Mouse (Mus musculus) limb, embryonic 10.5 days (tissue): ENCODE measurements at regions not wholly inside any gene's neighbourhood (a gene's known extent, or its start where the extent isn't known, plus 50 kb on each side); places are given as distances from the start of the nearest gene placed in this dataset.

ENCODE experiments used
- DNase-seq: peaks from one replicate; pipeline ENCODE4 v3.0.0-alpha.2; 2017; ENCODE audit warnings: low spot score
- H3K27ac ChIP-seq: fragments of 300-500 bp; sonication (generic); 2 replicates; pipeline ENCODE4 v1.5.1; 2016; ENCODE audit warnings: mild to moderate bottlenecking
- H3K27me3 ChIP-seq: fragments of 300-500 bp; sonication (generic); 2 replicates; pipeline ENCODE4 v1.6.1; 2016; ENCODE audit warnings: low read depth, mild to moderate bottlenecking; ENCODE audit not compliant: poor library complexity, severe bottlenecking
- H3K36me3 ChIP-seq: fragments of 300-500 bp; sonication (generic); 2 replicates; pipeline ENCODE4 v1.6.1; 2016; ENCODE audit warnings: mild to moderate bottlenecking, moderate library complexity
- H3K4me1 ChIP-seq: fragments of 300-500 bp; sonication (generic); 2 replicates; pipeline ENCODE4 v1.6.1; 2016
- H3K4me3 ChIP-seq: fragments of 300-500 bp; sonication (generic); 2 replicates; pipeline ENCODE4 v1.5.1; 2016; ENCODE audit warnings: mild to moderate bottlenecking, moderate library complexity
- H3K9me3 ChIP-seq: fragments of 300-500 bp; sonication (generic); replicated peaks from 2 replicates; pipeline ENCODE4 v1.6.1; 2016; ENCODE audit warnings: mild to moderate bottlenecking
- WGBS: fragments of 180-500 bp; shearing (Covaris S2); methylation state at CpG from one replicate; pipeline ENCODE4 v1.1.7; 2016; 5-methylcytosine and 5-hydroxymethylcytosine counted together

DNA sequence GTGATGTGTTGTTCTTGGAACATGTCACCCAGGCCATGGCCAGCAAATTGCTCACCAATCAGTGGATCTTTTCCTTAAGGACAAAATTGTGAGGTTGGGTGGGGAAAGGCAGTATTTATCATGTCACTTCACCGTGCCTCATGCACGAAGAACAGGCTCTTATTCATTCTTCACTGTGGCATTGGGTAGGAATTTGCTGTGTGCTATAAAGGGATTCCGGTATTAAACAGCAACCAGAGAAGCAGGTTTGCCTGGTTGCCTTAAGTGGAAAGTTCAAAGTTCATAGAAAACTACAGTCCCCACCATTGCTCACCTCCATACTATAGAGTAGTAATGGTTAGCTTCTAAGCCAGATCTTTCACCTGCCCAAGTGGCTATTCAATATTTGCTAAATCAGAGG, 270.8 kb downstream of the Pax3 start:
- Histone ChIP-seq H3K4me3 (no peak overlapping the region), H3K27me3 (no peaks in the 10 kb centered on the region), H3K9me3 (no peaks in the 10 kb centered on the region), H3K27ac (no peak overlapping the region), H3K36me3 (no peaks in the 10 kb centered on the region), H3K4me1 (peaks cover 3% of the 10 kb centered on the region; the same call in 1 of the 2 replicates)
- WGBS, result 86% methylated on average over 3 of the region's 3 CpGs
- no peak for DNase-seq

DNA sequence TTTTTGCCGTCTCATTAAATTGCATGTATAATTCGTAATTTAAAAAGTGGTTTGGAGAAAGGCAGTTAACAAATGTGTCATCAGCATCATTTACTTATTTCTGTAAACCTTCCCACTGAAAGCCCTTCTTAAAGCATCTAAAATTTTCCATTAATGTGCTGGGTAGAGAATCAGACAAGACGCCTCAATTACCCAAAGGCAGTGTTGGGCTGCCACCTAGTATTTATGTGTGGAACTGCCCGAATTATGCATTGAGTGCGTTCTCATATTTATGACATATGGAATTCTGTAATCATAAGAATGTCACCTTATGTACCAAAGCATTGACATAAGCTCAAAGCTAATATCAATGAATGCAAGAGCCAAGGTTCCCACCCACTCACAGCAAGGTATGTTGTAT, 300.7 kb downstream of the Pax3 start:
- Histone ChIP-seq H3K4me3 (no peak overlapping the region), H3K36me3 (no peaks in the 10 kb centered on the region), H3K27ac (no peak overlapping the region), H3K9me3 (no peaks in the 10 kb centered on the region), H3K27me3 (0 out of 2 replicates have a peak, but pooled peaks cover 4% of the 10 kb centered on the region), H3K4me1 (no peaks in the 10 kb centered on the region)
- no peak for DNase-seq
- WGBS, result 73% methylated on average over 5 of the region's 5 CpGs

DNA sequence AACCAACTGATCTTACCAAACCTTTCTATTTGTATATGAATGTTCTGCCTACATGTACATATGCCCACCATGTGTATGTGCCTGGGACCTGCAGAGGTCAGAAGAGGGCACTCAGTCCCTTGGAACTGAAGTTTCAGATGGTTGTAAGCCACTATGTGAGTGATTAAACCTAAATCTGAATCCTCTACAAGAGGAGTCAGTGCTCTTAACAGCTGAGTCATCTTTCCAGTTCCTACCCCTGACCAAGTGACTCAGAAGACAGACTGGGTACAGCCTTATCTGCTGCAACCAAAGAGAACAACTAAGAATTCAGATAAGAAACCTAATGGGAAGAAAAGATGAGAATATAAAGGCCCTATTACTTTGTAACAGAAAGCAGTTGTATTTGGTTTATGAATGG, 317.9 kb downstream of the Pax3 start:
- Histone ChIP-seq H3K36me3 (no peaks in the 10 kb centered on the region), H3K4me3 (no peak overlapping the region), H3K27me3 (no peaks in the 10 kb centered on the region), H3K27ac (no peak overlapping the region), H3K9me3 (no peaks in the 10 kb centered on the region), H3K4me1 (no peaks in the 10 kb centered on the region)
- DNase-seq, result no peak

DNA sequence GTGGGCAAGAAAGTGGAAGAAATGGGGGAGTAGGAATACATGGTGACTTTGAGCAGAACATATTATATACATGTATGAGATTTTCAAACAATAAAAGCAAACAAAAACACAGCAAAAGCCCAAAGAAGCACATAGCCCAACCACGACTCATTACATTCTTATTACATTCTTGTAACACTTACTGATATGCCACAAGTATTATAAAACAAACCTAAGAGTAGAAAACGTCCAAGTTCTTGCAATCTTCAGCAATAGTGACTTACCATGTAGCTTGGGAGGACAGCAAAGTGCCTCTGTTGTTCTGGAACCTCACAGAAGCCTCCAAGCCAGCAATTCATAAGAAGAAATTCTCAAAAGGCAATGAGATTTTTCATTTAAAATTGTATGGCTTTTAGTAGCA, 326.8 kb downstream of the Pax3 start:
- DNase-seq, result no peak
- Histone ChIP-seq H3K4me1 (no peaks in the 10 kb centered on the region), H3K4me3 (no peak overlapping the region), H3K9me3 (no peaks in the 10 kb centered on the region), H3K27me3 (no peaks in the 10 kb centered on the region), H3K36me3 (no peaks in the 10 kb centered on the region), H3K27ac (no peak overlapping the region)
- WGBS, result 65% methylated on average over 2 of the region's 2 CpGs

DNA sequence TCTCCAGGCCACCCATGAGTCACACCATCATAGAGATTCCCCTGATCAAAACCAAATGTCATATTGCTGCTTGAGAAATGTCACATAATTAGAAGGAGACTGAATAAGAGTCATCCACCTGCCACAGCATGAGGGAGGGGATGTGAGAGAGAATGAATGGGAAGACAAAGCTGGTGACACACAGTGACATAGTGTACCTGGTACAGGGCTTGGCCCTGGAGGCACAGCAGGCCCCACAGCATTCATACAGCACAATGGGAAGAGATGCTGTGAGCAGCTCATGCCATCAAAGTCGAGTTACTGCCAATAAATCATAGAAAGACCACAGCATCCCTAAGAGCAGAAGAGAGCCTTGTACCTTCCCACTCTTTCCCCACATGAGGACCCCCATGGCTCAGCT, 327.8 kb downstream of the Pax3 start:
- H3K9me3 ChIP-seq, result no peaks in the 10 kb centered on the region
- H3K27ac ChIP-seq, result no peak overlapping the region
- WGBS, result 69% methylated on average over 1 of the region's 1 CpGs

DNA sequence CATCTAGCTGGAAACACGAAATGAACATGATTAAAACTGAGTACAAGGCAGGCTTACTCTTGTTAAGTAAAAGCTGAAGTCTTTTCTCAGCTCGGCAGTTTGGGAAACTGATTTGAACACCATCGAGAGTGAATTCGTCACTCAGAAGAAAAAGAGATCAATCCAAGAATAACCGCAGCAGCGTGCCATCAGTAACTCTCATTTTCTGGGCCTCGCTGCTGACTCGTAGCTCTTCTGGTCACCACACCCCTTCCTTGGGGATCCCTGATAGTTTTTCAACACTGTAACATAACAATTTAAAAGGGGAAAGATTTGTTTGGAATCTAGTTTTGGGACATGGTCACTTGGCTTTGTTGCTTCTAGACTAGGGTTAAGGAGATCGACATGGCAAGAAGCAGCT, 337.0 kb downstream of the Pax3 start:
- 92% methylated on average over 9 of the region's 9 CpGs for WGBS
- H3K9me3 ChIP-seq, result no peaks in the 10 kb centered on the region

More for the DNA sequence above, 327.8 kb downstream of the Pax3 start:
- Histone ChIP-seq H3K4me1 (no peaks in the 10 kb centered on the region), H3K27me3 (no peaks in the 10 kb centered on the region), H3K4me3 (no peak overlapping the region), H3K36me3 (no peaks in the 10 kb centered on the region)
- DNase-seq, result no peak

DNA sequence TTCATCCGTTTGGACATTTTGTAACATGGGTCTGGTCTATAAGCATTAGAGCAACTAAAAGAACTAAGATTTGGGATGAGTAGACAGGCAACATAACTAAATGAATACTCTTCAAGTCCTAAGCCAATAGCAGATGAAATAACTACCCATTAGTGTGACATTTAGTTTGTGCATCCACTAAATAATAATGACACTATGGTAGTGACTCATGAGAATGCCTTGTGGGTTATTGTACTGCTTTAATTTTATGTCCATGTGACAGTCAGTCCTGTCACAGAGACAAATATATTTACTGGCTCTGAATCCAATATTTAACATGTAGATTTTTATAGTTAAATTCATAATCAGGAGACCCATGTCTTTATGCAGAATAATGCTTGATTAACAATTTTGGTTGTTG, 339.5 kb upstream of the Epha4 start:
- no peaks in the 10 kb centered on the region for H3K36me3 ChIP-seq
- WGBS, result 87% methylated on average over 1 of the region's 1 CpGs
- H3K4me1 ChIP-seq, result no peaks in the 10 kb centered on the region
- no peak overlapping the region for H3K27ac ChIP-seq
- H3K27me3 ChIP-seq, result no peaks in the 10 kb centered on the region
- no peak for DNase-seq
- no peak overlapping the region for H3K4me3 ChIP-seq
- H3K9me3 ChIP-seq, result no peaks in the 10 kb centered on the region

More for the DNA sequence above, 337.0 kb downstream of the Pax3 start:
- Histone ChIP-seq H3K4me1 (no peaks in the 10 kb centered on the region), H3K4me3 (no peak overlapping the region), H3K27me3 (no peaks in the 10 kb centered on the region), H3K27ac (no peak overlapping the region), H3K36me3 (no peaks in the 10 kb centered on the region)
- DNase-seq, result no peak

DNA sequence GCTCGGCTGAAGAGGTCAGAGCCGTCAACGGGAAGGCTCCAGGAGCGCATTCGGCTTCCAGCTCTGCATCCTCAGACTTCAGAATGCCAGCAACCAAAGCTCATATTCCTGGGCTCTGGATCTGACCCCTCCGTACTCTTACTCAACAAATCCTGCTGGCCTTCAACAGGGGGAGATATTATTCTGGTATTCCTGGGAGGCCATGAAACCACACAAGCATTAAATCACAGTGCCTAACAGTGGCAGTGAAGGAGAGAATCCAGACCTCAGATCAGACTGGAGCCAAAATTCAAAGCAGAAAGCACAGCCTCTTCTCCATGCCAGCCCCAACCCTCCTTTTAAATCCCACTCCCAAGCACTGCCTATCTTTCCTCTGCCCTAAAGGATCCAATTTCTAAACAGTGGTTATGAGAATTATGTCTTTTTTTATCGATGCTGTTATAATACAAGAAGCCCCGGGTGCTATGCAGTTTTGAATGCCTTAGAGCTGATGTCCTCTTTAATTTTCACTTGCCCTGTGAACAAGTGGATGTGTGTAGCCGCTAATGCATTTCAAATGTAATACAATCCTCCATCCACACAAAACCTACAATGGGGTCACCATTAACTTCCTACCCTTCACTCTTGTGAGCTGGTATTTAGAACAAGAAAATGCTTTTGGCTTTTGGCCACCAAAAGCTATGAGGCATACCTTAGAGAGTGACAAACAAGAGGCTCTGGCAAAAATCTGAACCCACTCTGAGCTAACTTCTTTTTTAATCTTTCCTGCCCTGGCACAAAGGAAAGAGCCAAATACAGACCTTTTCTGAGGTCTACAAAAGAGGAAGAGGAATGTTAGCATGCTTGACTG, 333.1 kb upstream of the Epha4 start:
- 77% methylated on average over 9 of the region's 9 CpGs for WGBS
- no peak for DNase-seq
- H3K27ac ChIP-seq, result no peak overlapping the region
- H3K4me3 ChIP-seq, result no peak overlapping the region
- no peaks in the 10 kb centered on the region for H3K27me3 ChIP-seq
- H3K9me3 ChIP-seq, result no peaks in the 10 kb centered on the region
- H3K36me3 ChIP-seq, result no peaks in the 10 kb centered on the region
- no peaks in the 10 kb centered on the region for H3K4me1 ChIP-seq

DNA sequence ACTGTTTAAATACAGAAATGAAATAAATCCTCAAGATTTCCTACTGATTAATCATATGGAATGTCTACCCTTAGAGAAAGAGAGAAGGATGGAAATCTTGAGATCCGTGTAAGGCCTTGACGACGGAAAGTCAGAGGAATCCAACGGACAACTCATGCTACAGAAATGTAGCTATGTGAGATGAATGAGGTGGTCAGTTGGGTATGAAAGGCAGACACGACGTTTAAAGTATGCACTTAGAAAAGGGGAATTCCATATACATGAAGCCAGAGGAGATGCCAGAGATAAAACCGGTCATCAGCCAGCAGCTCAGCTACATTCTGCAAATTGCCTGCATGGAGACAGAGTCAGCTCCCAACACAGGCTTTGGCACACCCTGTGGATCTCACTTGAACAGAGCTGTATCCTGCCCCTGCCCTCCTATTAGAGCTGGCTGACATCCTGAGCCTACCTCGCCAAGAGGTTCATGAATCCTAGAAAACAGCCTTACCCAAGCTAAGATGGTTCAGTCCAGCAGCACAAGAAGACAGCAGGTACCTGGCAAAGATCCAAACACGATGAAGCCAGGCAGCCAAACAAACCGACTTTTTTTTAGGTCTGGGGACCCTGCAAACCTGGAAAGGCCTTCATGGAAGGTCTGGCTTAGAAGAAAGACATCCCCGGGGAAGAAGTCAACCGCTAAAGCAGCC, 331.3 kb upstream of the Epha4 start:
- H3K4me3 ChIP-seq, result no peak overlapping the region
- H3K27me3 ChIP-seq, result no peaks in the 10 kb centered on the region
- no peaks in the 10 kb centered on the region for H3K4me1 ChIP-seq
- H3K9me3 ChIP-seq, result no peaks in the 10 kb centered on the region
- WGBS, result 90% methylated on average over 12 of the region's 12 CpGs
- no peak overlapping the region for H3K27ac ChIP-seq
- H3K36me3 ChIP-seq, result no peaks in the 10 kb centered on the region
- no peak for DNase-seq

DNA sequence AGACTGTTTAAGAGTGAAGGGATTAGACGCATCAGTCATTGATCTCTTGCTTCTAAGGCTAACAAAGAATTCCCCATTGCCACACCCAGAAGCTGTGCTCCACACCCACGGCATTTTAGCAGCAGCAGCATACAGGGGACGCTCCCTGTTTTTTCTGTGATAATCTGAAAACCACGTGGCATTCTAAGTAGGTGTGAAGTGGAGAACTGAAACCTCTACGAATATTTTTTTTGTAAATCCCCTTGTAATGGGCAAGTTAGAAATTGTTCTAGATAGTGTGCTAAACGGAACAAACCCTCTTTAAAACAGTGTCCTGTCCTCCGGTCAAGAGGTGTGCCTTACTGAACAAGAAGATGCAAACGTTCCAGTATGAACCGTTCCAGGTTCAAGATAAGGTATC, 325.8 kb upstream of the Epha4 start:
- Histone ChIP-seq H3K4me1 (no peaks in the 10 kb centered on the region), H3K4me3 (no peak overlapping the region), H3K27ac (no peak overlapping the region), H3K9me3 (no peaks in the 10 kb centered on the region), H3K27me3 (no peaks in the 10 kb centered on the region), H3K36me3 (no peaks in the 10 kb centered on the region)
- WGBS, result 69% methylated on average over 9 of the region's 9 CpGs
- DNase-seq, result no peak

DNA sequence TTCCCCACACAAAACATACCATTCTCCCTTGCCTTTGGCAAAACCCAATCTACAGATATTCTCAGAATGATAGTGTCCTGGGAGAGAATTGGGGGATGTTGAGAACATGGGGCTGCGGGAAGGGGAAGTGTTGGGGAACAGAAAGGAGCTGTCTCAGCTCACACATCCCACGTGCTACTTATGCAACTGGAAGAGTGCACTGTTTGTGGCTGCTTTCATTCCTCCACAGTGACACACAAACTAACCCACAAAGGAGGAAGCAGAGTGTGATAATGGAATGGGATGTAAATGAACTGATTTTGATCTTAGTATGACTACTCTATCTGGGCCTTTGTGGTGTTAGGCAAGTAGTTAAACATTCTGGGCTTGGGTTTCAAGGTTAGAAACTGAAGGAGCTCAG, 317.3 kb upstream of the Epha4 start:
- H3K4me1 ChIP-seq, result no peaks in the 10 kb centered on the region
- 77% methylated on average over 2 of the region's 2 CpGs for WGBS

DNA sequence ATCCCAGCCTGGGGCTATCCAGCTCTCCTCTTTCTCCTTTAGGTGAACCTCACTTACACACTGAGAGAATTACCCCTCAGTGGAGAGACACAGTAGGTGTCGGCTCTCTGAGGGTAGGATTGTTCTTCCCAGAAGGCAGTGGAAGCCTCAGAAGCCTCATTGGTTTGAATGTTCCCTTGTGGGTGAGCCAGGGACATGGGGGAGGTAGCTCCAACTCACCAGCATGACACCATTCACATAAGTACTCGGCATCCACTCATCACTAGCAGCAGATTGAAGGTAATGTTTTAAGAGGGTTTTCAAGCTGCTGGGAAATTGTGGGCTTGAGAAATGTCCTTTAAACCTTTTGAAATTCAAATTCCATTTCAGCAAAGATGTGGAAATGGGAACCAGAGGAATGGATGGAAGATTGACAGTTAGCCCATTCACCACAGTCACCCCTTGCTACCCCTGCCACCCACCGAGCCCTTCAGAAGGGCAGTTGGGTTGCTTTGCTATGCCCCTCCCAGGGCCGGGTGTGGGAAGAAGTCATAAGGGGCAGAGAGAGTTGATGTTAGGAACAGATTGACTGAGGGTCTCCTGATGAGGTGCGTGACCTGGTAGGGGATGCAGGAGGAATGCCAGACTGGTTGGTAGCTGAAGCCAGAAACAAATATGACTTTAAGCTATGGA, 310.0 kb upstream of the Epha4 start:
- 50% methylated on average over 5 of the region's 5 CpGs for WGBS
- H3K9me3 ChIP-seq, result no peaks in the 10 kb centered on the region
- DNase-seq, result no peak
- no peak overlapping the region for H3K4me3 ChIP-seq
- H3K4me1 ChIP-seq, result peaks cover 11% of the 10 kb centered on the region
- 0 out of 2 replicates have a peak, but pooled peaks cover 4% of the 10 kb centered on the region for H3K27me3 ChIP-seq
- H3K27ac ChIP-seq, result no peak overlapping the region
- H3K36me3 ChIP-seq, result no peaks in the 10 kb centered on the region

More for the DNA sequence above, 317.3 kb upstream of the Epha4 start:
- no peak overlapping the region for H3K27ac ChIP-seq
- no peaks in the 10 kb centered on the region for H3K36me3 ChIP-seq
- H3K4me3 ChIP-seq, result no peak overlapping the region
- H3K9me3 ChIP-seq, result no peaks in the 10 kb centered on the region
- no peaks in the 10 kb centered on the region for H3K27me3 ChIP-seq
- DNase-seq, result no peak
